Comparison of ENCODE assay signal across 8 mouse cellular contexts in the genomic region with DNA sequence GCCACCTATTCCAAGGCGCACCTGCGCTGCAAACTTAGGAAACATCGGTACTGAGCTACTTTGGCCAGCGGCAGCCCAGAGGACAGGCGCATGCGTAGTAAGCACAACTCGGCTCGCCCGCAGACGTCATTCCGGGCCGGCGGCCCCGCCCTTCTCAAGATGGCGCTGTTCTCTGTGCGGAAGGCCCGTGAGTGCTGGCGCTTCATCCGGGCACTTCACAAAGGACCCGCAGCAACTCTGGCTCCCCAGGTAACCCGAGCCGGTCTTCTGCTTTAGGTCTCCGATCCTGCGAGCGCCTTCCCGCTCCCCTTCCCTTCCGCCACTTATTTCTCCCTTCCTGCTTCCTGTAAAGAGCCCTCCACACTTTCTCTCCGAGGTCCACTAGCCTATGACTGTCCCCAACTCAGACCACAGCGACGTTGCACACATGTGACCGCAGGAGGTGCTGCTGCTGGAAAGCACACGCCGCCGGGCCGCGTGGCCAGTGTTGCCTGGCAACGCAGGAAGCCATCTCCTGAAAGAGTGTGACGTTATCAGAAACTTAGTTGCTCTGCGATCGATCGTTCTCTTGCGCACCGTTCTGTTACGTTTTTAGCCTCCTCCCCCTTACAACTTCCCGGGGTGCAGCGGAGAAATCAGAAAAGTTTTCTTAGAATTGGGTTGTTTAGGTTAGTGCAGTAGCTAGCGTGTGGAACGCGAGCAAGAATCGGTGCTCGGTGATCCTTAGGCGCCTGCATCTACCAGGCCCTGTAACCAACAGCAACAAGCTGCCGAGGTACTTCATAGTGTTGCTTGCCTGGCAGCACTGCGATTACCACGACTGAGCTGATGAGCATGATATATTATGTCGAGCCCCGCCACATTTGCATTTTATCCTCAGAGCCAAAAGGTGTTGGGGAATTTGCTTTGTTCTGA. TPM values are rescaled to one million over a fixed set of nuclear protein-coding genes. Genes with fewer than 3 reads are reported as not detected.
A peak's percentile ranks its signal among the peaks of the same experiment; 100 is the strongest.
DNase-seq lines count a peak whose midpoint lies in the region; ATAC-seq and TF ChIP-seq lines count a peak whose summit lies in the region.

A gene (plus strand): TSS at position 129 of the 915 bp plus-strand sequence.

- peak within 1 kb of the TSS; percentile 85 for H3K27ac ChIP-seq in bone marrow macrophage, adult 2 months (ENCODE audit: insufficient read depth, low read depth, low read length)
- peak within 1 kb of the TSS; percentile 82 for H3K27ac ChIP-seq in embryonic fibroblast, embryonic 13.5 days (ENCODE audit: insufficient read depth, low read length)
- peak within 1 kb of the TSS; percentile 86 for H3K27ac ChIP-seq in kidney, embryonic 14.5 days (ENCODE audit: low read depth, low read length)
- H3K27ac ChIP-seq in limb, embryonic 15.5 days = peak within 1 kb of the TSS; percentile 97

- H3K4me1 ChIP-seq in bone marrow macrophage, adult 2 months (ENCODE audit: control insufficient read depth, insufficient read depth, low read length) = peaks cover 3% of the 10 kb centered on the region
- no peaks in the 10 kb centered on the region for H3K4me1 ChIP-seq in embryonic fibroblast, embryonic 13.5 days (ENCODE audit: control insufficient read depth, insufficient read depth, low read length)
- 0 out of 2 replicates have a peak, but pooled peaks cover 2% of the 10 kb centered on the region for H3K4me1 ChIP-seq in kidney, embryonic 14.5 days (ENCODE audit: control insufficient read depth, insufficient read depth, low read length)
- 0 out of 2 replicates have a peak, but pooled peaks cover 5% of the 10 kb centered on the region for H3K4me1 ChIP-seq in limb, embryonic 15.5 days

- H3K9ac ChIP-seq in kidney, embryonic 14.5 days (ENCODE audit: low read depth, low read length) = peak within 1 kb of the TSS; percentile 51
- peak within 1 kb of the TSS; percentile 52 for H3K9ac ChIP-seq in limb, embryonic 15.5 days

- peak; percentile 95 for DNase-seq in A20 (ENCODE audit: low read depth, low spot score)
- DNase-seq in heart, adult 9 months (ENCODE audit: low spot score in 2 of 2) = peak; percentile 90 to 95
- peak; percentile 73 to 89 for DNase-seq in monocyte, adult 2 months (ENCODE audit: low read depth in 1 of 2, low spot score in 2 of 2)
- peak; percentile 88 to 90 for DNase-seq in spleen, postnatal 36 days (ENCODE audit: low spot score in 2 of 2)

- H3K36me3 ChIP-seq in kidney, embryonic 14.5 days (ENCODE audit: control insufficient read depth, insufficient read depth, low read length) = no peaks in the 10 kb centered on the region
- peaks cover 2% of the 10 kb centered on the region; the same call in 1 of the 2 replicates for H3K36me3 ChIP-seq in limb, embryonic 15.5 days

- no peaks in the 10 kb centered on the region for H3K27me3 ChIP-seq in kidney, embryonic 14.5 days (ENCODE audit: control insufficient read depth, insufficient read depth, low read length)
- H3K27me3 ChIP-seq in limb, embryonic 15.5 days = no peaks in the 10 kb centered on the region

- TF ChIP-seq CTCF in bone marrow macrophage, adult 2 months (IDR thresholded peaks at IDR 0.05; ENCODE audit: low read depth, low read length) = no peak
- TF ChIP-seq CTCF in embryonic fibroblast, embryonic 13.5 days (IDR thresholded peaks at IDR 0.05; ENCODE audit: borderline replicate concordance, insufficient read depth, low read length) = peak; percentile 64; the same call in 1 of the 2 replicates

- peak within 1 kb of the TSS; percentile 75 for H3K4me3 ChIP-seq in bone marrow macrophage, adult 2 months (ENCODE audit: insufficient read depth, low read length)
- H3K4me3 ChIP-seq in embryonic fibroblast, embryonic 13.5 days (ENCODE audit: insufficient read depth, low read length) = peak within 1 kb of the TSS; percentile 59
- peak within 1 kb of the TSS; percentile 59 for H3K4me3 ChIP-seq in kidney, embryonic 14.5 days (ENCODE audit: low read length)
- H3K4me3 ChIP-seq in limb, embryonic 15.5 days = peak within 1 kb of the TSS; percentile 61

- under 1% methylated on average over 57 of the region's 57 CpGs for WGBS in kidney, embryonic 14.5 days
- WGBS in limb, embryonic 15.5 days = under 1% methylated on average over 57 of the region's 57 CpGs

- peak within 1 kb of the TSS; percentile 77 for H3K4me2 ChIP-seq in kidney, embryonic 14.5 days (replicated peaks; ENCODE audit: low read depth, low read length)
- H3K4me2 ChIP-seq in limb, embryonic 15.5 days = peak within 1 kb of the TSS; percentile 69

- peak; percentile 100 for ATAC-seq in kidney, embryonic 14.5 days (ENCODE audit: low FRiP score, low TSS enrichment)
- peak; percentile 99 for ATAC-seq in limb, embryonic 15.5 days (ENCODE audit: insufficient number of reproducible peaks, low FRiP score, low TSS enrichment, low read depth)

- H3K9me3 ChIP-seq in kidney, embryonic 14.5 days (ENCODE audit: control insufficient read depth, low read length) = no peaks in the 10 kb centered on the region
- H3K9me3 ChIP-seq in limb, embryonic 15.5 days = no peaks in the 10 kb centered on the region

- TF ChIP-seq POLR2A in bone marrow macrophage, adult 2 months (IDR thresholded peaks at IDR 0.05; ENCODE audit: borderline replicate concordance, low read depth, low read length) = no peak
- peak; percentile 71 for TF ChIP-seq POLR2A in embryonic fibroblast, embryonic 13.5 days (IDR thresholded peaks at IDR 0.05; ENCODE audit: low read depth, low read length)

RNA-seq across cellular contexts. Expression of the gene that starts here (rescaled TPM):
- 4.6 and 5.3 TPM in 2 replicates for polyA plus RNA-seq in bone marrow macrophage, adult 2 months (2012; ENCODE audit: insufficient read depth, insufficient read length, missing spikeins)
- 7.5 and 11.6 TPM in 2 replicates for polyA plus RNA-seq in embryonic fibroblast, embryonic 13.5 days (2011; ENCODE audit: insufficient read length, low read depth, missing spikeins)
- 8.0 and 10.5 TPM in 2 replicates for polyA plus RNA-seq in kidney, embryonic 14.5 days (2014; fragmentation: Nextera tagmentation; extraction: Ambion mirVana)
- polyA plus RNA-seq in limb, embryonic 15.5 days (2015; fragmentation: Nextera tagmentation; extraction: Ambion mirVana) = 8.3 and 8.8 TPM in 2 replicates

Comparison
In these comparisons a context has a peak if more than half of its experiments do, and no peak if none do; other contexts are left out.
1. Peak in every context shown above with its lines: DNase-seq, ATAC-seq, H3K4me3 ChIP-seq and H3K27ac ChIP-seq.